Mouse (Mus musculus) hindlimb bud, embryonic 11.5 days (tissue): ENCODE data around the gene Plcl1.

Experiments used
- DNase-seq: peaks from one replicate; pipeline ENCODE4 v3.0.0-alpha.2; 2012; ENCODE audit warnings: low read depth, low spot score; ENCODE audit errors: extremely low spot score

The Plcl1 gene

DNA sequence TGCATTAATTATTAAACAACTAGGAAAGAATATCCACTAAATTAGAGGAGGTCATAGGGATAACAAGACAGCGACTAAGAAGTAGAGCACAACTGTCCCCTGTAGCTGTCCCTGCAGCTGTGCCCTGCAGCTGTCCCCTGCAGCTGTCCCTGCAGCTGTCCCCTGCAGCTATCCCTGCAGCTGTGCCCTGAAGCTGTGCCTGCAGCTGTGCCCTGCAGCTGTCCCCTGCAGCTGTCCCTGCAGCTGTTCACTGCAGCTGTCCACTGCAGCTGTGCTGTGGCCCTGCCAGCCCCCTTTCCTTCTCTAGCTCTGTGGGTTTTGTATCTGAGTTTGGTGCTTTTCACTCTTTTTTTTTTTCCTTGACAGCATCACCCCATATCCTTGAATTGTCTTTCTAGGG is 118.2 kb downstream of the Plcl1 start:
- no peak for DNase-seq

DNA sequence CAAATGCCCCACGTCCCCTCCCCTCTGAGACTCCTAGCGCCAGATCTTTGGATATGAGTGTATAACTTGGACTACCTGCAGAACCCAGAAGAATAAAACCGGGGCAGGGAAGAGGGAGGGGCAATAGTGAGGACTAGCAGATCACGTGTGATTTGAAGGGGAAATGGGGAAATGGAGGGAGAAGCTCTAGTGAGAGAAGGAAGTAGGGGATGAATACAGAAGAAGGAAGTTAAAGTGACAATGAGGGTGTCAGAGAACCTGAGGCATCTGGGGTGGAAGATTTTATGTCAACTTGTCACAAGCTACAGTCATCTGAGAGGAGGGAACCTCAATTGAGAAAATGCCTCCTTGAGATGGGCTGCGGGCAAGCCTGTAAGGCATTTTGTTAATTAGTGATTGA is 119.4 kb downstream of the Plcl1 start:
- DNase-seq, result no peak

DNA sequence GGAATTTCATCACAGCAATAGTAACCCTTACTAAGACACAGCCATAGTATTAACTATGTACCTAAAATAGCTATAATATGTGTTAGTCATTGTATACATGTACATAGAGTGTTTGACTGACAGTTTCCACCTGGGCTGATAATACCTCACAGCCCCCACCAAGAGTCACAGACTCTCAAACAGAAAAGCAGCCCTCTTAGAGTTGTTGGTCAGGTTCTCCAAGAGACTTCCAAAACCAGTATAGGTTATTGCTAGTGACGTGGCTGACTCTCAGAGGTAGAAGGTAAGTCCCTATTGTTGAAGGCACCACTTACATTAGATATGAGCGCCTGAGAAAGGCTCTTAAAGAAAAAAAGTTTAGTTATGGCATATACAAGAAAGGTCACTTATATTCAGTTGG is 120.0 kb downstream of the Plcl1 start:
- no peak for DNase-seq

DNA sequence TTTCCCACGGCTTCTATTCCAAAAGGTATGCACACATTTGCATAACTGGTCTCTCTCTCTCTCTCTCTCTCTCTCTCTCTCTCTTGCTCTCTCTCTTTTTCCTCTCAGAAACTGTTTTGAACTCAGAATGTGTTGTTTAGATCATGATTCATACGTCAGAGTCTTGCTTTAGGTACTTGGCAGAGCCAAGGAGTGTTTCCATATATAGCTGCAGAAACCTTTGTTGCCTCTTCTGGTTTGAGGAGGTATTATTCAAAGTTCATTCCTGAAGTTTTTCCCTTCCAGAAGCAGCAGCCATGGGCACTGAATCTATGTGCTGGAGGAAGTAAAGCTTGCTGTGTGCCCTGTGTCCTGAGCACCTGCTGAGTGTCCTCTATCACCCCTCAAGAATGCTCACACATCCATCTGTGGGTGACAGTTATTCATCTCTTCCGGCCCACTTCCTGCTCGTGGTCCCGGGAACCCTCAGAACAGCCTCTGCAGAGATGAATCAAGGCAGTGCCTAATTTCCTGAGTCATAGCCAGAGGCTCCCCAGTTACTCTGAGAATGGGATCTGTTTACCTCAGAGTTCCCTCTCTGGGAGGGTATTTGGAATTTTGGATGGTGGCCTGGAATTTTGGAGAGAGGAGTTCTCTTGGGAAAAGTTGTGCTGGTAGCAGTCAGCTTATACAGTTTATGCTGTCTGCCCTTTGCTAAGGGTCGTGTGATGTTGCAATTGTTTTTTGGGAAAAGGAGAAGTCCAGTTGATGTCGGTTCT is 123.0 kb downstream of the Plcl1 start:
- DNase-seq, result no peak

DNA sequence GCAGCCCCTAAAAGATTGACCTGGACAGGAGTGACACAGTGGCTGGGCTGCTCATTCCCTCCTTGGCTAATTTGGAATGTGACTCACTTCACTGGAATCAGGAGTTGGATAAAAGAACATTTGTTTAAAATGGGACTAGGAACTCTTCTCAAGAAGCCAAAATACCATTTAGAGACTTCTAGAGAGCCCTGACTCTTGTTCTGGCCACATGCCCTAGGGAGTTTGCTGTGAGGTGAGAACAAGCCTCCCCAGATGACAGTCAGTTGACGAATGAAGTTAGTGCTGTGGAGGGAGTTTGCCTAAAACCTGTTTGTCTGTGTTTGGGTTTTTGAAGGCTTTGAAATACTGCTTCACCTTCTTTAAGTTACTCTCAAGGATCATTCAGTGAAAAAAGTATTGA is 128.1 kb downstream of the Plcl1 start:
- DNase-seq, result no peak

DNA sequence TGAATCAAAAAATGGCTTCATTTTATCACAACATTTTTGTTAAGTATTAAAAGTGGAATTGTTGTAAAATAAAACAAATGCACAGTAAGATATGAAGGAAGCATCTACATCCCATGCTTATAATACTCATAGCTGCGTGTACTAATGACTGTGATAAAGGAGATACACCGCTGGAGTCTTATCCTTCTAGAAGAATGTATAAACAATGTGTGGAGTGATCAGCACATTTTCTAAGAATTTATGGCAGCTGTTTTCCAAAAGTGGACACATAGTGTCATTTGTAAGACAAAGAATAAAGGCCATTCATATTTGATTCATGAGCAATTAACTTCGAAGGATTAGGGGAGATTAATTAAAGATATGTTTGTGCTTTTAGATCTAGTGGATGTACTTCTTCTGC is 148.7 kb downstream of the Plcl1 start:
- no peak for DNase-seq

DNA sequence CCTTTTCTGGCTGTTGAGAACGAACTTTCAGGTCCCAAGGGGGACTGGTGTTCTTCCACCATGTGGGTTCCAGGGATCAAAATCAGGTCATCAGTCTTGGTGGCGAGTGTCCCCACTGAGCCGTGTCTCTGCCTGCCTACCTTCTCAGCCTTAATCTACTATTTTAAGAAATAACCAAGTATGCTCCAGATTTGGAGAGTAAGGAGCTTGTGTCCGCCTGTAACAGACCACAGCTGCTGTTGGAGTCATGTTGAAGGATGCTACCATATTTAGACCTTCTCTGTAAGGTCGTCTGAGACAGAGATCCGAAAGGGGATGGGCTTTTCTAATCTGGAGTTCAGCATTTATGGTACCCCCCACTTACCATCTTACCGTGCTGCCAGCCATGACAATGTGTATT is 152.2 kb downstream of the Plcl1 start:
- no peak for DNase-seq

DNA sequence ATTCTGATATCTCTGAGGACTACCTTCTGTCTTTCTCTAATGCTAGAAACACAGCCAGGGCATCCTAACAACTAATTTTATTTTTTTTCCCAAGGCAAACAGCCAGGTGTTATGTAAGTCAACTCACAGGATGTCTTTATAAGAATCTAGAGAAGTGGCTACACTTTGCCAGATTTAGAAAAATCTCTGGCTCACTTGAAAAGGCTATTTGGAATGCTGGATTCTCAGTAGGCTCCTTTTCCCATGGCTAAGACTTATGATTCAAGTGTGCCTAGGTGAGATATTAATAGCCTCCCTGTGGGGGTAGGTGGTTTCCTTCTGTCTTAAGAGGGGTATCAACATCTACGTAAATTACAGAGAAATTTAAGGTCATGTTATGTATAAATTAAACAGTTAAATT is 152.7 kb downstream of the Plcl1 start:
- DNase-seq, result no peak

DNA sequence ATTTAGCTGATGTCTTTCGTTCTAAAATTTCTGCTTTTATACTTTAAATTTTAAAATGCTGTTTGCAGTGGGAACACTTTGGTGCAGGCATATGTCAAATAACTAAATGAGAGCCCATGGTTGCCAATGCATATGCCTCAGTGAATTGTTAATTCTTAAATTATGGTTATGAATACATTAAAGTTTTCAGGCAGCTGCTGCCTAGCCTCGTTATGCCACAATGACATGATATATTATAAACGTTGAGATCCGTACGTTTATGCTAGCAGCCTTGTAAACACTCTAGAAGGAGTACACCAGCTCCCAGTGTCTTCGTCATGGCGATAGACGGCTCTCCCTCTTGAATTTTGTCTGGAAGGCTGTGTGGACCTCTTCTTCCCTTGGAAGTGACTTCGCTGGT is 154.3 kb downstream of the Plcl1 start:
- no peak for DNase-seq

DNA sequence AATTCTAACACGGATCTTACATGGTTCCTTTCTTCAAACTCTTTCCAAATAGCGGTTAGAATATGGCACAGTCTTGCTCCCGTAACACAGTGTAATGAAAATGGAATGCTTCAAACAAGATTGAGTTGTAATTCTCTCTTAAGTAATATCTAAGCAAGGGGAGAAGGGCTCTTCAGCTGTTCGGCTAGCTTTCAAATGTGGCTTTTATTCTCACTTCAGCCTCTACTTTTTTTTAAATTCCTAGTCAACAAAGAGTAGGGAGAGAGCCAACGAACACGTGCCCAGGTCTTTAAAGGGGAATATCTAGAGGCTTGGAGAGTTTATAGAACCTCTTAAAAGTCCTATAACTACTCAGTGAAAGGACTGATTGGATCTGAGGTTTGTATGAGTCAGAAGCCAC is 160.2 kb downstream of the Plcl1 start:
- no peak for DNase-seq

DNA sequence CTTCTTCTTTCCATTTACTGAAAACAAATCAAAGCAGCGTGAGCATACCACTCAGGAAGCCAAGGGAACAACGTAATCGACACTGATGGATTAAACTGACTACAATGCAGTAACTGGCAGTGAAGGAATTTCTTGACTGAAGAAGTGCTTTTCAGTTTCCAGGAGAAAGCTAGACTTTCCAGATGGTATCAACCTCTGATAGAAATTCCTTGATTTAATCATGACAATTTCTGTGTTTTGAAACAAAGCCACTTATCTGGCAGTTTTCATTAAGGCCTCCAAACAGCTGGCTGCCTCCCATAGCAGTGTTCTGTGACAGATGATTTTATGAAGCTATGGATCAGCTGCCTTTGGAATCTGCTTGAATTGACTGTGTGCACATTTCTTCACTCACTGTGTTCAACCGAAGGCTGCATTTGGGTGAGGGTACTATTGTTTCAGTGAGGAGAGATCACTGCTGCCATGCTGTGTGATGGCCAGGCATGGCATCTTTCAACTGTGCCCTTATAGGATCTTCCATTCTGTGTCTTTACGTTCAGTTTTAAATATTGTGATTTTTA is 162.2 kb downstream of the Plcl1 start:
- no peak for DNase-seq

DNA sequence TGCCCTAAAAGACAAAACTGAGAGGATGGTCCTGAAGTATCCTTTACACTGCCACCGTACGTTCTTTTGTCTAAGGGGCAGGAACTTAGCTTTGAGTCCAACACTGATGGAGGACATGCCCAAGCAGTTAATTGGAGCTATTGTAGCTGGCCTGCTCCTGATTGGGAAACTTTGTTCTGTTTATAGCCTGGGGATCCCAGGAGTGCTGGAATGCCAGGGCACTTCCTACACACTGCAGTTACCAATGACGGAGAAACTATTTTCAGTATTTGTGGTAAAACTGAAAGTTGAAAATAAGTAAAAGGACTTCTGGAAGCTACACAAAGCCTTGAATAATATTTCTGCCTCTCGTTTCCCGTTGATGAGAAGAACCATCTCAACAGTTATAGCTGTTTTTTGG is 164.5 kb downstream of the Plcl1 start:
- no peak for DNase-seq

DNA sequence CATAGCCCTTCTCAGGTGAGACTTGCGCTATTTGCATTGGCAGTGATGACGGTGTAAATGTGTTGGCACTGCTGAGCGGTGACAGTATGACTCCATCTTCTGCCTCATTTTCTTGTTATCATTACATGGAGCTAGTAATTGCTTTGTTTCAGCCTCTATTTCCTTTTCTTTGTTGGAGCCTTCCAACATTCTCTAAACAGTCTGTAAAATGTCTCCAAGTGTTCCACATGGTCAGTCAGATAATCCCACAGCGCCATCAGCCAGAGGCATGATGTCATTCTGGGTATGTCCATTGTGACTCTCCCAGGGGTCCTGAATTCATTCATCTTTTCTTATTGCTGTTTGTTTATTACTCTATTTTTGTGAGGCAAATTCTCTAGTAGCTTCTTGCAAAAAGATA is 165.7 kb downstream of the Plcl1 start:
- DNase-seq, result no peak

DNA sequence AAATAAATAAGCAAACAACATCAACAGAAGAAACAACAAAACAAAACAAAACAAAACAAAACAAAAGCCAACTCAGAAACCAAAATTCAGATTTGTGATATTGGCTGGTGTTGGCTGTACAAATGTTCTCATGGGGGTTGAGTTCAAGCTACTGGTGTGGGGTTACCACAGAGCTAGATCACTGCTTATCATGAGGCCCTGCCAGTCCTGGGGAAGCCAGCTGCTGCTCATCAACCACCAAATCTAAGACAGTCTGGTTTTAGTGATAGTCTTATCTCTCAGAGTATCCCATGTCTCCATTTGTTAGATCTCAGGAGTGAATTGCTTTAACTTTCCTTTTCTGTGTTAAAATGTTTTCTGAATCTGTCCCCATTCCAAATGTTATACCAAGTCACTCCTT is 166.5 kb downstream of the Plcl1 start:
- no peak for DNase-seq

DNA sequence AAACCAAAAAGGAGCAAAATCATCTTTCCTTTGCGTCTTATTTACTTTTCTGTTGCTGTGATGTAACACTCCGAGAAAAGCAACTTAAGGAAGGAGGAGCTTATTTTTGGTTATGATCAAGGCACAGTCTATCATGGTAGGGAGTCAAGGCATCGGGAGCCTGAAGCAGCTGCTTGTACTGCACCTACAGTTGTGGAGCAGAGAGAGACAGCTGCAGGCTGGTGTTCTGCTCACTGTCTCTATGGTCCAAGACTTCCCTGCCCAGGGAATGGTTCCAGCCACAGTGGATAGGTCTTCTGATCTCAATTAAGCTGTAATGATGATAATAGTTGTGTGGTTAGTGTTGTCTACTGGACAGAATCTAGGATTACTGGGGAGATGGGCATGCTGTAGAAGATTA is 166.9 kb downstream of the Plcl1 start:
- no peak for DNase-seq

DNA sequence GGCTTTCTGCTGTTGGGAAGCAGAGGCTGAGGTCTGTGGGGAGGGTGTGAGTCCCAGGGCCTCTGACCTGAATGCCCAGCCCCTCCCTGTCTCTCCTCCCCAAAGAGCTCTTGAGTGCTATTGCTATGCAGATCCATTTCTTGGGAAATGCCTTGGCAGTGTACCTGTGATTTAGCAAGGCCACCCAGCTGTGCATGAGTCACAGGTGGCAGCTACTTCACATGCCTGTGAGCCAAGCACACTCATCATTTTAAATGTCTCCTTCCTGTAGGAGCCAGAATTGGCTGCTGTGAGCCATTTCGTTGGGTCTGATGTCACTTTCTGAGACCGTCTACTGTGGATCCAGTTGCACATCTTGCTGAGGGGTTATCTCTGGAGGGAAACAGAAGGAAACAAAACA is 170.2 kb downstream of the Plcl1 start:
- no peak for DNase-seq

DNA sequence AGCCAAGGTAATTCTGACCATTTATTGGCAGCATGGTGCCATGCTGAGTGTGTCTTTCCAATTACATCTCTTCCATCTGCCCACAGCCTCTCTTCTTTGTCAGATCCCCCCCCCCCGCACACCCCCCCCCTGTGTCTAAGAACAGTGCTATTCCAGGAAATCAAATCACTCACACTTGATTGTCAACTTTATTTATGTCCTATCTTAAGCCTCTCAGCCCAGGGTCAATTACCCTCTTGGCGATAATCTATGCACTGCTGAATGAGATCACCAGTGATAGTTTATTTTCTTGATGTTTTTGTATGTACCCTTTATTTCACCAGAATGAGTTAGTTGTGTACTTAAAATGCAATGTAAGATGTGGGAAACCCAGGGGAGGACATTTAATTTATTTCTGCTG is 176.0 kb downstream of the Plcl1 start:
- DNase-seq, result no peak

DNA sequence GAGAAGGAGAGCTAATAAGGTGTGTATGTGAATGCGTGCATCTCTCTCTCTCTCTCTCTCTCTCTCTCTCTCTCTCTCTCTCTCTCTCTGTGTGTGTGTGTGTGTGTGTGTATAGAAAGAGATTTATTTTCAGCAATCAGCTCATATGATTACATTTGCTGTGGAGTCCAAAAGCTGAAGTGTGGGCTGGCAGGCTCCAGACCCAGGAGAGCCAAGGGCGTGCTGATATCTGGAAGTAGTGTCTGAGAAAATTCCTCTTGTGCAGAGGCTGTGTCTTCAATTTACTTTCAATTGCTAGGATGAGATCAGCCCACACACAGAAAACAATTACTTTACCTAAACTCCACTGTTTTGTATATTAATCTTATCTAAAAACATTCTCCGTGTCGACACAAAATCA is 179.7 kb downstream of the Plcl1 start:
- DNase-seq, result no peak

DNA sequence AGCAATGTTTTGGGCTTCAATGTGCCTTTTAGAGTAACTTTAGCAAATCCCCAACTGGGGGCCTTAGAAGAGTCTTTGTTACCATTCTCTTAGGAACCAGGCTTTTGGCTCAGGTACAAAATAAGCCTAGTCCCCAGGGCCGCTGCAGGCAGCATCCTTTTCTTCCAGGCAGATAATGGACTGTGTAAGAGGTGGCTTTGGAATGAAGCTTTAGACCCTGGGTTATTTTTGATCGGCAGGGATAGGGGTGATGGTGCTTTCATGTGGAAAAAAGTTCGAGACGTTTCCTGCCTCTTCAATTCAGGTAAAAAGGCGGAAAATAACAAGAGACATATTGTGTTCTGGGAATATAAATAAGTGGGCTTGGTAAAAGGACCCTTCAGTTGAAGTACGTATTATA is 182.4 kb downstream of the Plcl1 start:
- no peak for DNase-seq

DNA sequence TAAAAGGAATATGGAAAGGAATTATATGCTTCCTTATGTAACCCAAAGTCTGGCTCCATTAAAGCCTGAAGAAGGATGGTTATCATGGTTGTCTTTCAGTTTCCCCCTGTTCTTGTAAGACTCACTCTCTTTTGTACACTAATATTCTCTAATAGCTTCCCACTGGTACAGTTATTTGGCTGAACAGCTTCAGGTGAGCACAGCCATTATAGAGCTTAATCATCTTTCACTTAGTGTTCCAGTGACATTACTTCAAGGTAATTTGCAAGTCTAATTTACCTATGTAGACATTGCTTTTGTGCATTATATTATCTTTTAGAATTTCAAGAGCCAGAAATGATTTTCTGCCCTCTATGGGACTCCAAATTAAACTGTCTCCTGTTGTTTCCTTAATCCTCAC is 184.3 kb downstream of the Plcl1 start:
- DNase-seq, result no peak

DNA sequence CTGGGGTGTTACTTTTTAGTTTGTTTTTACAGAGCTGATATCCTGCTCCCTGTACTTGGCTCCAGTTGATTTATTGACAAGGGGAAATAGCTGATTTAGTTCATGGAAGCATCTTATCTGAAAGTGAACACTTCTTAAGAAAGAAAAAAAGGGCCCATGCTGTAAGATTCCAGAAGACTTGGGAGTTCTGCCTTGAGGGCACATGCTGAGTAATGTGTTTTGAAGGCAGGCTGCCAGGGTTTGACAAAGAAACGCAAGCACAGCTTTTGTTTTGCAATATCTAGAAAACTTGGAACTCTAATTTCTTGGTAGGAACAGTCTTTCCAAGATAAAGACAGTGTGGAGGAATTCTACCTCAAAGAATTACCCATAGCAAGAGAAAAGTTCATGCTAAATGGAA is 194.8 kb downstream of the Plcl1 start:
- no peak for DNase-seq

DNA sequence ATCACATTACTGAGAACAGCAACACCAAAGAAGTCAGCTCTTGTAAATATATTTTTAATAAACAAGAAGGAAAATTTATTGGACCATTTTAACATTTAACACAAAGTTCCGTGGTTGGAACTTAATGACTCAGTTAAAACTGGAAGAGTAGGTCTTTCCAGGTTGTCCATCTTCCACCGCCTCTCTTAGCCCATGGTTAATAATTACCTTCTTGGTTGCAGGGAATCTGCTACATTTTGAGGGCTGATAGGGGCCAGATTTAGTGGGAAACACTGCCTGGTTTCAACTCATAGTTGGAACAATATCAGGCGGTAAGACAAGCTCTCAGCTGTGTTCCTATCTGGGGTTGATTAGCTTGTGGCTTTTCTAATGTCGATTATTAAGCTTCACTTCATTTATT is 198.9 kb downstream of the Plcl1 start:
- DNase-seq, result no peak

DNA sequence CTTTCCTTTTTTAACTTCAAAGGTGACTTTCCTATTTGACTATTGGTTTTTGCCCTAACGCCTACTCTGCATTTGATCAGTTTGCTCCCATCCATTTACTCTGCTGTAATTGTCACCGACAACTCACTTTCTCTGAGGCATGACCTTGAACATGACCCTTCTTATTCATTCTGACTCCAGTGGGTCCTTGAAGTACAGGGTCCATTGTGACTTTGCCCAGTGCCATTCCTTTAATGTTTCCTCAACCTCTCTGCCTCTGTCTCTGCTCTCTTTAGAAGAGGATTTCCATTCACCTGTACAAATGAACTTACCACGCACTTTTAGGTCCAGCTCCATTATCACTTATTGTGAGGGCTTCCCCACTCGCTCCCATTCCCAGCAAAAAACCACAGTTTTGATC is 199.7 kb downstream of the Plcl1 start:
- DNase-seq, result no peak
